Mouse (Mus musculus): ENCODE data around the gene Zfp143.

The Zfp143 gene

DNA sequence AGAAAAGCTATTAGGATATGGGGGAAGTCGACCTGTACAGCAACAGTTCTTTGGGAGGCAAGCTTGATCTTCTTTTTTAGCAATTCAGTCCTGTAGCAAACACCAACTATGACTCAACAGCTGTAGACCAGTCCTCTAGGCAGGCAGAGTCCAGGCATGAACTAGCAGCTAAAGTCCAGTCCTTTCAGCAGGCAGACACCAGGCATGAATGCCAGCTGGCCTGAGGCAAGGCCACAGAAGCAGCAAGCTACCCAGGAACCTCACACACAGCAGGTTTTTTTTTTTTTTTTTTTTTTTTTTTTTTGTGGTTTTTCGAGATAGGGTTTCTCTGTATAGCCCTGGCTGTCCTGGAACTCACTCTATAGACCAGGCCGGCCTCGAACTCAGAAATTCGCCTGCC, 73.0 kb downstream of the Zfp143 start:
- no peak for DNase-seq (ENCODE audit: low read depth)

DNA sequence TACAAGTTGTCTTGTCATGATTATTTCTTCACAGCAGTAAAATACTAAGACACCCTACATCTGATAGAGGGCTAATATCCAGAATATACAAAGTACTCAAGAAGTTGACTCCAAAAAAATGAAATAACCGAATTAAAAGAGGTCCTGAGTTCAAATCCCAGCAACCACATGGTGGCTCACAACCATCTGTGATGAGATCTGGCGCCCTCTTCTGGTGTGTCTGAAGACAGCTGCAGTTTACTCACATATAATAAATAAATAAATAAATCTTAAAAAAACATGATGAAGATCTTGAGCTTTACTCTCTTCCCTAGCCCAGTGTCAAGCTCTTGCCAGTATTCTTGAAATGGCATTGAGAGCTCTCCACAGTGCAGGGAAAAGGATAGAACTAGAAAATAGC, 77.5 kb downstream of the Zfp143 start:
- no peak for DNase-seq (ENCODE audit: low read depth)

DNA sequence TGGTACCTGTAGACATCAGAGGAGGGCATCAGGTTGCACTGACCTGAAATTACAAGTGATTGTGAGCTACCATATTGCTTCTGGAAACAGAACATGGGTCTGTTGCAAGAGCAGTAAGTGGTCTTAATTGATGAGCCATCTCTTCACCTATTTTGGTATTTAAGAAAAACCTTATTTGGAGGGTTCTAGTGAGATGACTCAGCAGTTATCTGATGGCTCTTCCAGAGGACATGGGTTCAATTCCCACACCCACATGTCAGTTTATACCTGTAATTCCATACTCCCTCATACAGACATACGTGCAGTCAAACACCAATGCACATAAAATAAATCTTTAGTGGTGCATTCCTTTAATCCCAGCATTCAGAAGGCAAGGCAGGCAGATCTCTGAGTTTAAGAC, 82.8 kb downstream of the Zfp143 start:
- no peak for DNase-seq (ENCODE audit: low read depth)

All from NIH3T3 (cell line).